Mouse (Mus musculus) lung, postnatal 14 days (tissue): ENCODE measurements at regions not wholly inside any gene's neighbourhood (a gene's known extent, or its start where the extent isn't known, plus 50 kb on each side); places are given as distances from the start of the nearest gene placed in this dataset.
"Not testable (repeated sequence)": the region's sequence is repeated elsewhere in the genome, so short reads cannot be mapped to it uniquely, and the experiment has no call there.

Experiments
- DNase-seq: peaks from one replicate; pipeline ENCODE4 v3.0.0; 2021

- DNase-seq = no peak
Measured at GRCm38 (mm10) chr1:128535537-128536150, 56.4 kb downstream of the Cxcr4 start.

GRCm38 (mm10) chr1:128532632-128533031 lies 59.5 kb downstream of the Cxcr4 start:
- peak; percentile 28 for DNase-seq

- DNase-seq = no peak
Measured at GRCm38 (mm10) chr1:128529808-128530545, 62.1 kb downstream of the Cxcr4 start.

GRCm38 (mm10) chr1:128519234-128519633 lies 72.9 kb downstream of the Cxcr4 start:
- no peak for DNase-seq

GRCm38 (mm10) chr1:128518514-128518913 lies 73.6 kb downstream of the Cxcr4 start:
- DNase-seq = no peak

GRCm38 (mm10) chr1:128517351-128517750 lies 74.7 kb downstream of the Cxcr4 start:
- DNase-seq = no peak

- DNase-seq = no peak
Measured at GRCm38 (mm10) chr1:128514327-128514726, 77.8 kb downstream of the Cxcr4 start.

GRCm38 (mm10) chr1:128513911-128514310 lies 78.2 kb downstream of the Cxcr4 start:
- DNase-seq = no peak

- DNase-seq = no peak
Measured at GRCm38 (mm10) chr1:128513153-128513552, 78.9 kb downstream of the Cxcr4 start.

- no peak for DNase-seq
Measured at GRCm38 (mm10) chr1:128508816-128509461, 83.2 kb downstream of the Cxcr4 start.

GRCm38 (mm10) chr1:128506551-128507313 lies 85.4 kb downstream of the Cxcr4 start:
- no peak for DNase-seq

- DNase-seq = no peak
Measured at GRCm38 (mm10) chr1:128504371-128504770, 87.2 kb upstream of the Dars start.

GRCm38 (mm10) chr1:128498042-128498772 lies 81.0 kb upstream of the Dars start:
- no peak for DNase-seq

- DNase-seq = no peak
Measured at GRCm38 (mm10) chr1:128492251-128492650, 75.1 kb upstream of the Dars start.

GRCm38 (mm10) chr1:128487181-128487580 lies 70.0 kb upstream of the Dars start:
- not testable (repeated sequence) for DNase-seq

- no peak for DNase-seq
Measured at GRCm38 (mm10) chr1:128478376-128478775, 61.2 kb upstream of the Dars start.

GRCm38 (mm10) chr1:128477653-128478052 lies 60.5 kb upstream of the Dars start:
- DNase-seq = no peak

GRCm38 (mm10) chr1:128472713-128473230 lies 55.6 kb upstream of the Dars start:
- DNase-seq = no peak

GRCm38 (mm10) chr1:128472022-128472712 lies 55.0 kb upstream of the Dars start:
- peak; percentile 65 for DNase-seq

GRCm38 (mm10) chr1:128470786-128471185 lies 53.6 kb upstream of the Dars start:
- DNase-seq = no peak

GRCm38 (mm10) chr1:128469054-128469453 lies 51.9 kb upstream of the Dars start:
- DNase-seq = no peak
